Mouse (Mus musculus) left cerebral cortex, adult 8-10 months (tissue): Measurements from ENCODE around the gene Kcnj1. TPM values are rescaled to one million over a fixed set of nuclear protein-coding genes. Genes with fewer than 3 reads are reported as not detected.

Experiments
- DNase-seq, 2 experiments: peaks; one replicate each; pipeline ENCODE4 v3.0.0; 2022; ENCODE audit warnings: low spot score in 2 of 2
- total RNA-seq, 4 experiments: library from RNA; stranded (reverse); gene quantifications; 2 replicates each; pipeline ENCODE4 v1.2.4; 2022

The Kcnj1 gene
- total RNA-seq, 4 experiments from 2014 or later: not detected

GRCm38 (mm10) chr9:32394761-32395161, 22.5 kb downstream of the Kcnj1 start:
- no peak for DNase-seq

- DNase-seq: no peak
Measured at GRCm38 (mm10) chr9:32400212-32400611, 27.9 kb downstream of the Kcnj1 start.

GRCm38 (mm10) chr9:32400662-32401161, 28.4 kb downstream of the Kcnj1 start:
- DNase-seq: no peak

GRCm38 (mm10) chr9:32405191-32405925, 33.1 kb downstream of the Kcnj1 start:
- DNase-seq: peak; percentile 32 to 47

- DNase-seq: no peak
Measured at GRCm38 (mm10) chr9:32408730-32409059, 36.4 kb downstream of the Kcnj1 start.

GRCm38 (mm10) chr9:32409060-32409961, 37.0 kb downstream of the Kcnj1 start:
- no peak for DNase-seq

- no peak for DNase-seq
Measured at GRCm38 (mm10) chr9:32410671-32411070, 38.4 kb downstream of the Kcnj1 start.

GRCm38 (mm10) chr9:32411507-32411906, 39.2 kb downstream of the Kcnj1 start:
- DNase-seq: no peak

- no peak for DNase-seq
Measured at GRCm38 (mm10) chr9:32412836-32413580, 40.7 kb downstream of the Kcnj1 start.

- no peak for DNase-seq
Measured at GRCm38 (mm10) chr9:32414956-32415355, 42.7 kb downstream of the Kcnj1 start.

- no peak for DNase-seq
Measured at GRCm38 (mm10) chr9:32415952-32416351, 43.7 kb downstream of the Kcnj1 start.

- DNase-seq: no peak
Measured at GRCm38 (mm10) chr9:32417466-32418116, 45.3 kb downstream of the Kcnj1 start.

GRCm38 (mm10) chr9:32420711-32421110, 48.4 kb downstream of the Kcnj1 start:
- DNase-seq: no peak

- DNase-seq: no peak
Measured at GRCm38 (mm10) chr9:32425321-32425720, 53.0 kb downstream of the Kcnj1 start.

GRCm38 (mm10) chr9:32431061-32431460, 58.8 kb downstream of the Kcnj1 start:
- DNase-seq: no peak

GRCm38 (mm10) chr9:32434241-32435213, 62.2 kb downstream of the Kcnj1 start:
- no peak for DNase-seq

GRCm38 (mm10) chr9:32443115-32443514, 70.8 kb downstream of the Kcnj1 start:
- DNase-seq: no peak

- no peak for DNase-seq
Measured at GRCm38 (mm10) chr9:32443817-32444216, 71.5 kb downstream of the Kcnj1 start.

- DNase-seq: no peak
Measured at GRCm38 (mm10) chr9:32444453-32445201, 72.3 kb downstream of the Kcnj1 start.
